Mouse (Mus musculus) lung, postnatal 4 days (tissue): ENCODE measurements around the gene Pde12.
"Not testable (repeated sequence)": the region's sequence is repeated elsewhere in the genome, so short reads cannot be mapped to it uniquely, and the experiment has no call there.

Source experiments
- DNase-seq, 2 experiments: peaks; one replicate each; pipeline ENCODE4 v3.0.0; 2021

Gene Pde12

DNA sequence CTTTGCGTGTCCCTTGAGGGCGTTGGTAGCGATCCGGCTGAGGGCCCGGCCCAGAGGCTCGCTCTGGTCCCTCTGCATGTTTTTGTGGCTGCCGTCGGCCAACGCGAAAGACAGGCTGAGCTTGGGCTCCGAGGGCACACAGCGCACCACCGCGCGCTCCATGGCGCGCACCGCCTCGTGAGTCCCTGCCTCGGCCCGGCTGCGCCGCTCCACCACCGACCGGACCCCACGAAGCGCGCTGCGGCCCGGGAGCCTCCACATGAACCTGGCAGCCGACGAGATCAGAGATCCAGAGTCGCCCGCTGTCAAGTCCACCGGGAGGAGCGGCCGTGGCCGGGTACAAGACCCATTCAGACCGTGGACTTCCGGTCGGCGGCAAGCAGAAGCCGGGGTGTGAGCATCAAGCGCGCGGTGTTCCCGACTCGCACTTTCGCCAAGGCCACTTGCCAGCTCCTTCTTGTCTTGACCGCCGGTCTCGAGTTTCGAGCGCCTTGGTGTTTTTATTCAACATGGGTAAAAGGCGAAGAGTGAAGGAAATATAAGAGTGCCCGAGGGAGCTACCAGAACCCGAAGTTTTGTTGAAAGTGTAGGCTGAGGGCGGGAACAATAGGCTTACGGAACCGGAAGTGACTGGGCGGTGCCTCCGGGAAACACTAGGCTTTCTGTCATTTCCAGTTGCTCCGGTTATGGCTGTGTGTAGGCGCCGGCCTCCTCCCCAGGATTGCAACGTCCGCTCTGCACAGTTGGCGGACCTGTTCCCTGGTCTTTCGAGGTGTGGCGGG lies at the start of gene Pde12:
Pde12 (minus strand) TSS at position 592 of the 782 bp plus-strand sequence.
- peak; percentile 90 to 92 for DNase-seq

- not testable (repeated sequence) for DNase-seq
Observed at GRCm38 (mm10) chr14:26705246-26705645, 35.6 kb upstream of the Pde12 start.

GRCm38 (mm10) chr14:26697912-26698311 lies 28.2 kb upstream of the Pde12 start:
- no peak for DNase-seq

- DNase-seq: no peak
Observed at GRCm38 (mm10) chr14:26692974-26693373, 23.3 kb upstream of the Pde12 start, which contains the start of gene Dnah12. Dnah12 (plus strand) TSS chr14:26693274.

DNA sequence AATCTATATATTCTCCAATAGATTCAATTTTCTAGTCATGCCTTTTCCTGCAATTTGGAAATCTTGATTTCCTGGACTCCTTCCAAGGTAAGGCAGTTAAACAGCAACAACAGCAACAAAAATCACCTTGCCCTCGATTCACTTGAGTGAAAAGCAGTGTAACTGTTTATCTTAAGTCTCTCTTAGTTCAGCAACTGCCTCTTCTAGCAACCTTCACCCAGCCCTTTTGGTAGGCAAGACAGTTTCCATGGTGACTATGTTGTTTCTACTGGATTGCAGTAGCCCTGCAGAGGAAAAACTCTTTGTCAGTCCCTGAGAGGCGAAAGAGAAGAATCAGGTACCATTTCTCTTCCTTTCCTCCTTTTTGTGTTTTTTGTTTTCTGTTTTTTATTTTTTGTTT lies 21.7 kb upstream of the Pde12 start:
- DNase-seq: no peak

- DNase-seq: no peak
Observed at GRCm38 (mm10) chr14:26690727-26691126, 21.0 kb upstream of the Pde12 start.

DNA sequence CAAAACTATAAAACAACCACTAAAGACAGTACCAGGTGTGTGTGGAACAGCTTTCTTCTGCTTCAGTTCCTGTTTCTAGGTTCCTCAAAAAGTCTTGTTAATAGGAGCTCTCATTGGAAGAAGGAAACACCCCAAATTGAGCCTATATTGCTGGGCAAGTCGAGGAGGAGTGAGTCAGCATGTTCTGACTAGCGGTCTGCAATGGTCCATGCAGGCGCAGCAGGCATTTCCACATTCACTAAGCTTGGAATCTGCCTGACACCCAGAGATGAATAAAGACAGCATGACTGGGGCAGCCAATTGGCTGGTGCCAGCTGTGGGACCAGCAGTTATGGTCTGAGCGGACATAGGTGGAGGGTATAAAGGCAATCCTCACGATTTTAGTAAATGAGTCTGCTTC lies 6.1 kb upstream of the Pde12 start:
- no peak for DNase-seq

DNA sequence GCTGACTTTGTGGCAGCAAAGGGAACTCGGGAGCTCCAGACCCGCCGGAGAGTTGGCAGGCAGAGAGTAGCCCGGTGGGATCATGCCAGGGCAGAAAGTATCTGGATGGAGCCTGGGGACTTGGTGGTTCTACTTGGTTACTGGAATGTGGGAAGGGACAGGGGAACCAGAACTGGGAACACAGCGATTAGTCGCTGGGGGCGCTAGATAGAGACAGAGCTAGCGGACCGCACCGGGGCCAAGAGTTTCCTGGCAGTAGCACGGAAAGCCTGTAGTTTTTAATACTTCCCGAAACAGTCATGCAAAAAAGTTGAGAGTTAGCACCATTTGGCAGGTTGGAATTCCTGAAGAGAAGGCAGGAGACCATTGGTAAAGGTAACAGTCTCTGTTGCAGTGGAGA lies 5.7 kb upstream of the Pde12 start:
- DNase-seq: peak; percentile 48 to 61

- DNase-seq: not testable (repeated sequence)
Observed at GRCm38 (mm10) chr14:26674476-26675169, 4.9 kb upstream of the Pde12 start.

GRCm38 (mm10) chr14:26671870-26672615 lies 2.4 kb upstream of the Pde12 start:
- DNase-seq: not testable (repeated sequence)

DNA sequence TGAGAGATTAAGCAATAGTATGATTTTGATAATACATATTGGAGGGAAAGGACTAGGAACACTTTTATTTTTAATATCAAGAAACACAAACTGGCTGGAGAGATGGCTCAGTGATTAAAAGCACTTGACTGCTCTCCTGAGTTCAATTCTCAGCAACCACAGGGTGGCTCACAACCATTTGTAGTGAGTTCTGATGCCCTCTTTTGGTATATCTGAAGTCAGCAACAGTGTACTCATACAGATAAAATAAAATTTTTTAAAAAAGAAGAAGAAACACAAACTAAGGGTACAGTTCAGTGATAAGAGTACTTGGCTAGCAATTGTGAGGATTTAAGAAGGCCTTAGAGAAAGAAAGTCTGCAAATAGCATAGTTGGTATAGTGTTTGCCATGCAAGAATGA lies 1.3 kb upstream of the Pde12 start:
- DNase-seq: no peak

DNA sequence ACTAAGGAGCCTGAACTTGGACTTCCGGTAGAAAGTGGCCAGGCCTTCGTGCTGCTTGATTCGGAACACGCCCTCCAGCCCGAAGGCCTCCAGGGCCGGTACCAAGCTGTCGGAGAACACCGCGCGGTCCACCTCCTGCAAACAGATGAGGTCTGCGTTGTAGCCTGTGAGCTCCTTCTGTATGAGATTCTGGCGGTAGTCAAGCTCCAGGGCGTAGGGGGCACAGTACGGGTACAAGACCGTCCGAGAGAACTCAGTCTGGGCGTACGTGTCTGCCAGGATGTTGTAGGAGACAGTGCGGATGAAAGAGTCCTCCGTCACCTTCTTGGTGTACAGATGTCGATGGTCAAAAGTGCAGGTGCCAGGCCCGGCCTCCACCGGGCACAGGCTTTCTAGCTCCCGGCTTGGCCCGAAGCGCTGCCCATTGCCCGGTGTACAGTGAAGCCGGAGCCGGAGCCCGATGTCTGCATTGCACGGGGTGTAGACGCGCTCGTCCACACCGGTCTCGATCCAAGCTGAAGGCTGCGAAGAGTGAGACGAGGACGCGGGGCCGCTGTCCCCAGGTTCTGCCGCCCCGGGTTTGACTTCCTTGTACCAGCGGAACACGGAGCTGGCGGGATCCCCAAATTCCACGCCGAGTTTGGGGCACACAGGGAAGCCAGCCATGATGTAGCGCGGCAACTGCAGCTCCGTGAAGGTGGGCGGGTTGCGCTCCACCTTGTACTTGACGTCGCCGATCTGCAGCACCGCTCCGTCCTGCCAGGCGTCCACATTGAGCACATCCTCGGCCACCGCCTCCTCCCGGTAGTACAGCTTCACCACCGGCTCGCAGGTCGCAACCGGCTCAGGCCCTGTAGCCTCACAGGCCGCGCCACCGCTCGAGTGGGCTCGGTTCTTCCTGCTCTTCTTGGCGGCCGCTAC lies 1.1 kb downstream of the Pde12 start:
- peak; percentile 26 to 62 for DNase-seq

- no peak for DNase-seq
Observed at GRCm38 (mm10) chr14:26667991-26668370, 1.7 kb downstream of the Pde12 start.

DNA sequence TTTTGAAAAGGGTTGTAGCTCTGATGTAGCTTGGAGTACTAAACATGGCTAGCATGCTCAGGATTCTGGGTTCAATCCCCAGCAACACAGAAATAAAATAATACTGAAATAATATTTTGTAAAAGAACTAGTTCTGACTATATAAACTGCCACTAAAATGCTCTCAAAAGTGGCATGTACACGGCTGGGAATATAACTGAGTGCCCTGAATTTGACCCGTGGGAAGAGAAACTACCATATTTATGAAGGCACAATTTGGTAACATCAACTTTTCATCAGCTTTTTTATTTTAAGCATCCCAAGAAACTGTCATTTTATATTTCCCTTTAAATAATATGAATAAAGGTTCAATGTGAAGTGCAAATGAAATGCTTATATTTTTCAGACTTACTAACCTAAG lies 5.8 kb downstream of the Pde12 start:
- DNase-seq: no peak

- DNase-seq: no peak
Observed at GRCm38 (mm10) chr14:26662488-26662887, 7.2 kb downstream of the Pde12 start.

DNA sequence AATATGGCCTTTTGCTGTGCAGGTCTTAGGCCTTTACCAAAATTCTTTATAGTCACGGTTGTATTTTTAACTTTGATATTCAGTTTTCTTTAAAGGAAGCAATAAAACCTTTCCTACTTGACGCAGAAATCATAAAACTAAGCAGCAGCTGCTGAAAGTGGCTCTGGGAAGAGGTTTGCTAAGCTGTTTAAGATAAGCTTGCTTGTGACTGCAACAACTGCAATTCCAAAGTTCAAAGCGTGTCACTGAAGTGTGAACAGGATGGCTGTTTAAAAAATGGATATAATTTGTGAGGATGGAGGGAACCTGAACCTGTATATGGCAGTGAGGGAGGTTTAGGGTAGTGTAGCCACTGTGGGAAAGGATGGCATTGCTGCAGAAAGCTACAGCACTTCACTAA lies 7.7 kb downstream of the Pde12 start:
- DNase-seq: no peak

DNA sequence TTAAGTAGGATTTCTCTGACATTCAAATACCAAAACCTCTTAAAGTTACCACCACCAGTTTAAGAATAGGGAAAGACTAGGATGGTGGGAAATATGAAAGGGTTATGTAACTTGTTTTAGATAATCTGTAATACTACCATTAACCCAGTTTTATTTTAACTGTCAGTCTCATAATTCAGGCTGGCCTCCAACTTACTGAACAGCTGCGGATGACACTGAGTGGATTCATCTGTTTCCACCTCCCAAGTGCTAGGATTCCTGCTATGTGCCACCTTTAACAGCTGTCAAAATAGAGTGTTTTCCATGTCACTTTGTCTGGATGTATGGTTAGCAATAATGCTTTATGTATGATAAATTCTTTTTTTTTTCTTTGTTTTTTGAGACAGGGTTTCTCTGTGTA lies 9.4 kb downstream of the Pde12 start:
- DNase-seq: no peak

DNA sequence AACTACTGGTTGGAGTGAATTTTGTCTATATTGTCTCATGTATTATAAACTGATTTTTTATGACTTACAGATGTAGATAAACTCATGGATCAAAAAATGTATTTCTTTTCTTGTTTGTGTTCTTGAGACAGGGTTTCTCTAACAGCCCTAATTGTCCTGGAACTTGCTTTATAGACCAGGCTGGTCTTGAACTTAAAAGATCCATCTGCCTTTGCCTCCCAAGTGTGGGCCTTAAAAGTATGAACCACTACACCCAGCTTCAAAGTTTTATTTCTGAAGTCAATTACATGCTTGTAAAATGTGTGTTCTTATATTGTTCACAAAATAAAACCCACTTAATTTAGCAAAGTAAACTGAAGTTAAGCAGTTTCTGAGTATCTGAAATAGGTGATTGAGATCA lies 11.5 kb downstream of the Pde12 start:
- no peak for DNase-seq

DNA sequence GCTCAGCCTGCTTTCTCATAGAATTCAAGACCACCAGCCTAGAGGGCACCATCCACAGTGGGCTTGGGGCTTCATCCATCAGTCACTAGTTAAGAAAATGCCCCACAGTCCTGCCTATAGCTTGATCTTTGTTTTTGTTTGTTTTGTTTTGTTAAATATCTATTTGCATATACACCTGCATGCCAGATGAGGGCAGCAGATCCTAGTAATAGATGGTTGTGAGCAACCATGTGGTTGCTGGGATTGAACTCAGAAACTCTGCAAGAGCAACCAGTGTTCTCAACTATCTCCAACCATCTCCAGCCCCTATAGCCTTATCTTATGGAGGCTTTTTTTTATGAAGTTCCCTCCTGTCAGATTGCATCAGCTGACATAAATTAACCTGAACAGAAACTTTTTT lies 17.8 kb downstream of the Pde12 start:
- DNase-seq: no peak

GRCm38 (mm10) chr14:26647811-26648210 lies 21.9 kb downstream of the Pde12 start:
- DNase-seq: no peak

GRCm38 (mm10) chr14:26645989-26646650 lies 23.6 kb downstream of the Pde12 start:
- DNase-seq: no peak
